Mouse (Mus musculus) ES-E14 (cell line): ENCODE measurements around the gene Plekhg2. TPM values are rescaled to one million over a fixed set of nuclear protein-coding genes. Genes with fewer than 3 reads are reported as not detected.

ENCODE experiments used
- DNase-seq: peaks from one replicate; pipeline ENCODE4 v3.0.0-alpha.2; 2013; ENCODE audit warnings: low read depth, low spot score
- H3K27ac ChIP-seq: 2 replicates; pipeline ENCODE4 v1.5.1; 2012; ENCODE audit warnings: low read depth, mild to moderate bottlenecking, low read length, moderate library complexity, mixed read lengths; ENCODE audit not compliant: poor library complexity, insufficient read depth, severe bottlenecking
- H3K36me3 ChIP-seq: 2 replicates; pipeline ENCODE4 v1.6.1; 2012; ENCODE audit warnings: mild to moderate bottlenecking, low read length, moderate library complexity, mixed read lengths; ENCODE audit not compliant: control insufficient read depth, poor library complexity, insufficient read depth, severe bottlenecking
- H3K4me1 ChIP-seq, 2 experiments: fragments of 150-350 bp in 1 of 2; sonication (generic) in 1 of 2; 2 replicates each; pipeline ENCODE4 v1.6.1; 2012; ENCODE audit warnings: low read length in 2 of 2, mild to moderate bottlenecking in 1 of 2, mixed read lengths in 1 of 2; ENCODE audit not compliant: control insufficient read depth in 2 of 2, insufficient read depth in 2 of 2, poor library complexity in 1 of 2
- H3K4me3 ChIP-seq, 2 experiments: fragments of 150-350 bp in 1 of 2; sonication (generic) in 1 of 2; 2 replicates each; pipeline ENCODE4 v1.5.1; 2012; ENCODE audit warnings: low read length in 2 of 2, low read depth in 1 of 2, mild to moderate bottlenecking in 1 of 2, mixed read lengths in 1 of 2; ENCODE audit not compliant: insufficient read depth in 1 of 2, poor library complexity in 1 of 2, severe bottlenecking in 1 of 2
- H3K9ac ChIP-seq: 2 replicates; pipeline ENCODE4 v1.6.1; 2012; ENCODE audit warnings: low read depth, mild to moderate bottlenecking, low read length, mixed read lengths; ENCODE audit not compliant: poor library complexity, insufficient read depth, severe bottlenecking
- H3K9me3 ChIP-seq: fragments of 150-350 bp; sonication (generic); 2 replicates; pipeline ENCODE4 v1.6.1; 2012; ENCODE audit warnings: low read depth, mild to moderate bottlenecking, low read length; ENCODE audit not compliant: control insufficient read depth, insufficient read depth
- CHD2 ChIP-seq: IDR thresholded peaks from 2 replicates; pipeline ENCODE4 v1.6.1; 2014; ENCODE audit warnings: mild to moderate bottlenecking, low read depth, low read length, inconsistent platforms
- HCFC1 ChIP-seq: IDR thresholded peaks from 2 replicates; pipeline ENCODE4 v1.6.1; 2012; ENCODE audit warnings: low read length, inconsistent platforms, borderline replicate concordance; ENCODE audit not compliant: insufficient read depth
- MAFK ChIP-seq: IDR thresholded peaks from 2 replicates; pipeline ENCODE4 v1.6.1; 2014; ENCODE audit warnings: mild to moderate bottlenecking, low read depth, low read length, inconsistent platforms; ENCODE audit not compliant: insufficient read depth
- ZC3H11A ChIP-seq: IDR thresholded peaks from 2 replicates; pipeline ENCODE4 v1.6.1; 2012; ENCODE audit warnings: low read depth, mild to moderate bottlenecking, inconsistent platforms, low read length, borderline replicate concordance
- ZNF384 ChIP-seq: IDR thresholded peaks from 2 replicates; pipeline ENCODE4 v1.6.1; 2012; ENCODE audit warnings: low read depth, low read length, inconsistent platforms
- in situ Hi-C, 2 experiments: fragments of 600-800 bp; cut with MboI; formaldehyde crosslinking; loops; one replicate each; pipeline ENCODE4 v1.15.1; 2025; ENCODE audit warnings: low sequenced_read_pairs in 2 of 2, inconsistent platforms in 1 of 2; ENCODE audit not compliant: unreplicated experiment in 2 of 2
- total RNA-seq: library from RNA; depleted of rRNA; stranded (reverse); fragments of 300-350 nt; gene quantifications from 2 replicates; pipeline ENCODE4 v1.2.3, GENCODE M21; 2012; rRNA removed

The Plekhg2 gene
- total RNA-seq: 15.0 TPM in 2 replicates

GRCm38 (mm10) chr7:28372251-28373108, at the start of gene Plekhg2:
Gene Plekhg2 (minus strand): TSS chr7:28372599.
- Histone ChIP-seq H3K9ac (peak within 1 kb of the TSS; percentile 91), H3K36me3 (peaks cover 18% of the 10 kb centered on the region), H3K4me3 (peak within 1 kb of the TSS; percentile 83 to 87), H3K4me1 (peaks cover 0 to 12% of the 10 kb centered on the region in 2 experiments; a peak in 2 of 4 replicates), H3K9me3 (no peaks in the 10 kb centered on the region), H3K27ac (peak within 1 kb of the TSS; percentile 78)
- TF ChIP-seq ZNF384 (no peak), MAFK (peak; percentile 80), HCFC1 (peak; percentile 65)
- peak; percentile 99 for DNase-seq
- in situ Hi-C loops: no loop called here

- DNase-seq: no peak
- in situ Hi-C loops: no loop called here
- Histone ChIP-seq H3K9me3 (no peaks in the 10 kb centered on the region), H3K36me3 (peaks cover 8% of the 10 kb centered on the region), H3K4me1 (peaks cover 0 to 2% of the 10 kb centered on the region in 2 experiments; a peak in 1 of 4 replicates), H3K27ac (no peak overlapping the region), H3K4me3 (no peak overlapping the region), H3K9ac (no peak overlapping the region)
- TF ChIP-seq CHD2 (no peak), HCFC1 (no peak), MAFK (no peak), ZC3H11A (no peak), ZNF384 (no peak)
These were observed 47.0 kb upstream of the Plekhg2 start for GRCm38 (mm10) chr7:28419416-28419815.

GRCm38 (mm10) chr7:28418096-28418670, 45.8 kb upstream of the Plekhg2 start:
- H3K9ac ChIP-seq: peak overlapping the region; percentile 22; the same call in 1 of the 2 replicates
- peak overlapping the region; percentile 69 for H3K27ac ChIP-seq
- peaks cover 0 to 2% of the 10 kb centered on the region in 2 experiments; a peak in 1 of 4 replicates for H3K4me1 ChIP-seq
- DNase-seq: peak; percentile 86
- H3K9me3 ChIP-seq: no peaks in the 10 kb centered on the region
- peaks cover 11% of the 10 kb centered on the region for H3K36me3 ChIP-seq
- H3K4me3 ChIP-seq: no peak overlapping the region
- no peak for TF ChIP-seq ZC3H11A
- no peak for TF ChIP-seq ZNF384
- in situ Hi-C loops: no loop called here

GRCm38 (mm10) chr7:28417368-28417767, 45.0 kb upstream of the Plekhg2 start:
- peaks cover 9% of the 10 kb centered on the region for H3K36me3 ChIP-seq

More at GRCm38 (mm10) chr7:28417368-28417767, 45.0 kb upstream of the Plekhg2 start:
- Histone ChIP-seq H3K9me3 (no peaks in the 10 kb centered on the region), H3K4me1 (peaks cover 0 to 2% of the 10 kb centered on the region in 2 experiments; a peak in 1 of 4 replicates), H3K4me3 (no peak overlapping the region), H3K9ac (no peak overlapping the region), H3K27ac (no peak overlapping the region; the same call in 1 of the 2 replicates)
- TF ChIP-seq CHD2 (no peak), HCFC1 (no peak), ZC3H11A (no peak), ZNF384 (no peak), MAFK (no peak)
- in situ Hi-C loops: no loop called here
- no peak for DNase-seq
